Mouse (Mus musculus) brain, embryonic 14.5 days (tissue): ENCODE results near the gene Ecm2.

Source experiments
- CTCF ChIP-seq: fragments of 200-500 bp; IDR thresholded peaks from 2 replicates; pipeline ENCODE4 v1.5.1; 2012; ENCODE audit warnings: inconsistent platforms, mild to moderate bottlenecking, moderate library complexity, borderline replicate concordance; ENCODE audit not compliant: insufficient read depth, insufficient read length; ENCODE audit errors: extremely low read depth
- POLR2A ChIP-seq: fragments of 200-500 bp; IDR thresholded peaks from 2 replicates; pipeline ENCODE4 v1.6.1; 2012; ENCODE audit warnings: mild to moderate bottlenecking, inconsistent platforms, borderline replicate concordance; ENCODE audit not compliant: poor library complexity, insufficient read depth, insufficient read length, severe bottlenecking; ENCODE audit errors: extremely low read depth

DNA sequence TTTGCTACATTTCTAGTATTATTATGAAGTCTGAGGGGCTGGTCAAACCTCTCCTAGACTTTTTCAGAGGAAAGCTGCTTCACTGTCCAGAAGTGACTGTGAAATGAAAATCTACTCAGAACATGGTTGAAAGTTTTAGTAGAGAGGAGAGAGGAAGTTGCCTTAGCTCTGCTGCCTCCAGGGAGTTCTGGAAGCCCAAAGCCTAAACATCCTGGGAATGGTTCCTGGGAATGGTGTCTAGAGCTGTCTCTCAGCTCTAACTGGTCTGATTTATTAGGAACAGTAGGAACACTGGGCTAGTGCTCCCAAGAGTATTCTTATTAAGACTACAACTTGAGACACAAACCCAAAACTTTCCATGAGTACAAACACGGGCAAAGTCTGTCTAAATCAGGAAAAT is 41.9 kb downstream of the Ecm2 start:
- TF ChIP-seq CTCF (no peak), POLR2A (no peak)
